Mouse (Mus musculus): ENCODE data around the gene Irgq. TPM values are rescaled to one million over a fixed set of nuclear protein-coding genes. Genes with fewer than 3 reads are reported as not detected.
A peak's percentile ranks its signal among the peaks of the same experiment; 100 is the strongest.

Gene Irgq
- polyA plus RNA-seq, 1 experiment from 2014 or later = 7.5 TPM

- no peaks in the 10 kb centered on the region for H3K27me3 ChIP-seq (ENCODE audit: control insufficient read depth, insufficient read depth, low read length)
- no peak overlapping the region for H3K4me3 ChIP-seq (ENCODE audit: low read depth, low read length)
- no peak overlapping the region for H3K27ac ChIP-seq (replicated peaks; ENCODE audit: low read depth, low read length)
- no peaks in the 10 kb centered on the region for H3K4me1 ChIP-seq (ENCODE audit: control insufficient read depth, insufficient read depth, low read length)
- DNase-seq (ENCODE audit: low spot score) (no peak), ATAC-seq (ENCODE audit: insufficient number of reproducible peaks, low FRiP score, low TSS enrichment, low read depth) (no peak)
- H3K9me3 ChIP-seq (ENCODE audit: control insufficient read depth, low read length) = no peaks in the 10 kb centered on the region; the same call in 1 of the 2 replicates
- WGBS = 94% methylated on average over 4 of the region's 4 CpGs
- no peak overlapping the region for H3K9ac ChIP-seq (ENCODE audit: low read length)
- no peaks in the 10 kb centered on the region for H3K36me3 ChIP-seq (ENCODE audit: control insufficient read depth, insufficient read depth, low read length)
- H3K4me2 ChIP-seq (ENCODE audit: low read depth, severe bottlenecking) = no peak overlapping the region
Measured at GRCm38 (mm10) chr7:24539686-24540085, 9.2 kb downstream of the Irgq start.

- no peak overlapping the region for H3K4me3 ChIP-seq (ENCODE audit: low read depth, low read length)
- DNase-seq (ENCODE audit: low spot score) (no peak), ATAC-seq (ENCODE audit: insufficient number of reproducible peaks, low FRiP score, low TSS enrichment, low read depth) (no peak)
- H3K4me1 ChIP-seq (ENCODE audit: control insufficient read depth, insufficient read depth, low read length) = peaks cover 9% of the 10 kb centered on the region
- no peak overlapping the region for H3K4me2 ChIP-seq (ENCODE audit: low read depth, severe bottlenecking)
- no peak overlapping the region for H3K27ac ChIP-seq (replicated peaks; ENCODE audit: low read depth, low read length)
- no peaks in the 10 kb centered on the region for H3K27me3 ChIP-seq (ENCODE audit: control insufficient read depth, insufficient read depth, low read length)
- 84% methylated on average over 2 of the region's 2 CpGs for WGBS
- H3K9me3 ChIP-seq (ENCODE audit: control insufficient read depth, low read length) = no peaks in the 10 kb centered on the region; the same call in 1 of the 2 replicates
- peaks cover 4% of the 10 kb centered on the region for H3K36me3 ChIP-seq (ENCODE audit: control insufficient read depth, insufficient read depth, low read length)
- no peak overlapping the region for H3K9ac ChIP-seq (ENCODE audit: low read length)
Measured at GRCm38 (mm10) chr7:24544506-24544905, 14.0 kb downstream of the Irgq start.

GRCm38 (mm10) chr7:24546068-24546614 is 15.7 kb downstream of the Irgq start, which contains the start of the genes Pinlyp and Xrcc1:
Gene Pinlyp, minus strand, starts transcription at chr7:24546118.
Gene Xrcc1, plus strand, starts transcription at chr7:24546289.
- Histone ChIP-seq H3K4me3 (ENCODE audit: low read depth, low read length) (peak within 1 kb of the TSS; percentile 90), H3K36me3 (ENCODE audit: control insufficient read depth, insufficient read depth, low read length) (peaks cover 4% of the 10 kb centered on the region), H3K9ac (ENCODE audit: low read length) (peak within 1 kb of the TSS; percentile 77), H3K4me2 (ENCODE audit: low read depth, severe bottlenecking) (peak within 1 kb of the TSS; percentile 70), H3K9me3 (ENCODE audit: control insufficient read depth, low read length) (no peaks in the 10 kb centered on the region; the same call in 1 of the 2 replicates), H3K27me3 (ENCODE audit: control insufficient read depth, insufficient read depth, low read length) (no peaks in the 10 kb centered on the region), H3K4me1 (ENCODE audit: control insufficient read depth, insufficient read depth, low read length) (peaks cover 9% of the 10 kb centered on the region), H3K27ac (replicated peaks; ENCODE audit: low read depth, low read length) (0 out of 2 replicates have a peak within 1 kb of the TSS, but pooled peaks have one; percentile 9)
- WGBS = 36% methylated on average over 13 of the region's 13 CpGs
- 0 out of 2 replicates have a peak, but pooled peaks have one; percentile 11 for ATAC-seq (ENCODE audit: insufficient number of reproducible peaks, low FRiP score, low TSS enrichment, low read depth)
- DNase-seq (ENCODE audit: low spot score) = peak; percentile 26

- ATAC-seq (ENCODE audit: insufficient number of reproducible peaks, low FRiP score, low TSS enrichment, low read depth) = peak; percentile 97
- H3K9ac ChIP-seq (ENCODE audit: low read length) = peak overlapping the region; percentile 77
- H3K27me3 ChIP-seq (ENCODE audit: control insufficient read depth, insufficient read depth, low read length) = no peaks in the 10 kb centered on the region
- peak overlapping the region; percentile 90 for H3K4me3 ChIP-seq (ENCODE audit: low read depth, low read length)
- H3K36me3 ChIP-seq (ENCODE audit: control insufficient read depth, insufficient read depth, low read length) = peaks cover 4% of the 10 kb centered on the region
- peak overlapping the region; percentile 70 for H3K4me2 ChIP-seq (ENCODE audit: low read depth, severe bottlenecking)
- no peaks in the 10 kb centered on the region; the same call in 1 of the 2 replicates for H3K9me3 ChIP-seq (ENCODE audit: control insufficient read depth, low read length)
- under 1% methylated on average over 57 of the region's 57 CpGs for WGBS
- peak; percentile 100 for DNase-seq (ENCODE audit: low spot score)
- H3K27ac ChIP-seq (replicated peaks; ENCODE audit: low read depth, low read length) = 0 out of 2 replicates have a peak overlapping the region, but pooled peaks have one; percentile 9
- peaks cover 9% of the 10 kb centered on the region for H3K4me1 ChIP-seq (ENCODE audit: control insufficient read depth, insufficient read depth, low read length)
Measured at GRCm38 (mm10) chr7:24546634-24547389, 16.3 kb downstream of the Irgq start.

GRCm38 (mm10) chr7:24547534-24548036 is 17.1 kb downstream of the Irgq start:
- H3K27me3 ChIP-seq (ENCODE audit: control insufficient read depth, insufficient read depth, low read length) = no peaks in the 10 kb centered on the region
- WGBS = 36% methylated on average over 13 of the region's 13 CpGs
- peaks cover 9% of the 10 kb centered on the region for H3K4me1 ChIP-seq (ENCODE audit: control insufficient read depth, insufficient read depth, low read length)
- ATAC-seq (ENCODE audit: insufficient number of reproducible peaks, low FRiP score, low TSS enrichment, low read depth) (no peak; the same call in 1 of the 2 replicates), DNase-seq (ENCODE audit: low spot score) (no peak)
- no peak overlapping the region for H3K27ac ChIP-seq (replicated peaks; ENCODE audit: low read depth, low read length)
- H3K36me3 ChIP-seq (ENCODE audit: control insufficient read depth, insufficient read depth, low read length) = peaks cover 7% of the 10 kb centered on the region
- peak overlapping the region; percentile 77 for H3K9ac ChIP-seq (ENCODE audit: low read length)
- peak overlapping the region; percentile 90 for H3K4me3 ChIP-seq (ENCODE audit: low read depth, low read length)
- H3K9me3 ChIP-seq (ENCODE audit: control insufficient read depth, low read length) = no peaks in the 10 kb centered on the region; the same call in 1 of the 2 replicates
- peak overlapping the region; percentile 70 for H3K4me2 ChIP-seq (ENCODE audit: low read depth, severe bottlenecking)

- Histone ChIP-seq H3K4me3 (ENCODE audit: low read depth, low read length) (no peak overlapping the region), H3K36me3 (ENCODE audit: control insufficient read depth, insufficient read depth, low read length) (peaks cover 16% of the 10 kb centered on the region)
- WGBS = 87% methylated on average over 12 of the region's 12 CpGs
Measured at GRCm38 (mm10) chr7:24551985-24552759, 21.7 kb downstream of the Irgq start.

GRCm38 (mm10) chr7:24555786-24556185 is 25.3 kb downstream of the Irgq start:
- Histone ChIP-seq H3K9me3 (ENCODE audit: control insufficient read depth, low read length) (no peaks in the 10 kb centered on the region), H3K27me3 (ENCODE audit: control insufficient read depth, insufficient read depth, low read length) (no peaks in the 10 kb centered on the region), H3K9ac (ENCODE audit: low read length) (no peak overlapping the region), H3K27ac (replicated peaks; ENCODE audit: low read depth, low read length) (no peak overlapping the region), H3K4me2 (ENCODE audit: low read depth, severe bottlenecking) (no peak overlapping the region), H3K4me3 (ENCODE audit: low read depth, low read length) (no peak overlapping the region), H3K36me3 (ENCODE audit: control insufficient read depth, insufficient read depth, low read length) (peaks cover 13% of the 10 kb centered on the region; the same call in 1 of the 2 replicates), H3K4me1 (ENCODE audit: control insufficient read depth, insufficient read depth, low read length) (no peaks in the 10 kb centered on the region)
- WGBS = 93% methylated on average over 10 of the region's 10 CpGs
- ATAC-seq (ENCODE audit: insufficient number of reproducible peaks, low FRiP score, low TSS enrichment, low read depth) (no peak), DNase-seq (ENCODE audit: low spot score) (no peak)

More at GRCm38 (mm10) chr7:24551985-24552759, 21.7 kb downstream of the Irgq start:
- no peak for DNase-seq (ENCODE audit: low spot score)
- Histone ChIP-seq H3K9ac (ENCODE audit: low read length) (no peak overlapping the region), H3K27me3 (ENCODE audit: control insufficient read depth, insufficient read depth, low read length) (no peaks in the 10 kb centered on the region), H3K9me3 (ENCODE audit: control insufficient read depth, low read length) (no peaks in the 10 kb centered on the region), H3K4me2 (ENCODE audit: low read depth, severe bottlenecking) (no peak overlapping the region), H3K27ac (replicated peaks; ENCODE audit: low read depth, low read length) (no peak overlapping the region), H3K4me1 (ENCODE audit: control insufficient read depth, insufficient read depth, low read length) (peaks cover 3% of the 10 kb centered on the region; the same call in 1 of the 2 replicates)
- ATAC-seq (ENCODE audit: insufficient number of reproducible peaks, low FRiP score, low TSS enrichment, low read depth) = no peak

- 92% methylated on average over 4 of the region's 4 CpGs for WGBS
- H3K36me3 ChIP-seq (ENCODE audit: control insufficient read depth, insufficient read depth, low read length) = peaks cover 6% of the 10 kb centered on the region
- no peaks in the 10 kb centered on the region for H3K9me3 ChIP-seq (ENCODE audit: control insufficient read depth, low read length)
- no peaks in the 10 kb centered on the region for H3K4me1 ChIP-seq (ENCODE audit: control insufficient read depth, insufficient read depth, low read length)
- no peak overlapping the region for H3K4me2 ChIP-seq (ENCODE audit: low read depth, severe bottlenecking)
- ATAC-seq (ENCODE audit: insufficient number of reproducible peaks, low FRiP score, low TSS enrichment, low read depth) (no peak), DNase-seq (ENCODE audit: low spot score) (no peak)
- H3K27ac ChIP-seq (replicated peaks; ENCODE audit: low read depth, low read length) = no peak overlapping the region
- H3K4me3 ChIP-seq (ENCODE audit: low read depth, low read length) = no peak overlapping the region
- no peak overlapping the region for H3K9ac ChIP-seq (ENCODE audit: low read length)
- no peaks in the 10 kb centered on the region for H3K27me3 ChIP-seq (ENCODE audit: control insufficient read depth, insufficient read depth, low read length)
Measured at GRCm38 (mm10) chr7:24561450-24561849, 31.0 kb downstream of the Irgq start.

All from limb, embryonic 11.5 days (tissue).